Mouse (Mus musculus): ENCODE data around the gene Sdf4. TPM values are rescaled to one million over a fixed set of nuclear protein-coding genes. Genes with fewer than 3 reads are reported as not detected.
A peak's percentile ranks its signal among the peaks of the same experiment; 100 is the strongest.

The Sdf4 gene
- polyA plus RNA-seq (2014; fragmentation: Nextera tagmentation; extraction: Ambion mirVana): 137 and 150 TPM in 2 replicates

GRCm38 (mm10) chr4:155992241-155992905 lies at the start of gene Sdf4, which contains the start of gene B3galt6:
Gene Sdf4, plus strand, starts transcription at chr4:155992872.
Gene B3galt6, minus strand, starts transcription at chr4:155992649.
- Histone ChIP-seq H3K27me3 (ENCODE audit: control insufficient read depth, insufficient read depth, low read length) (no peaks in the 10 kb centered on the region), H3K4me2 (ENCODE audit: low read depth, low read length) (peak within 1 kb of the TSS; percentile 96), H3K4me3 (ENCODE audit: low read depth, low read length) (peak within 1 kb of the TSS; percentile 74), H3K9me3 (replicated peaks; ENCODE audit: control insufficient read depth, low read length) (no peaks in the 10 kb centered on the region), H3K9ac (replicated peaks; ENCODE audit: low read length) (peak within 1 kb of the TSS; percentile 88), H3K4me1 (ENCODE audit: control insufficient read depth, insufficient read depth, low read length) (no peaks in the 10 kb centered on the region), H3K36me3 (replicated peaks; ENCODE audit: control insufficient read depth, insufficient read depth, low read depth, low read length) (no peaks in the 10 kb centered on the region), H3K27ac (replicated peaks; ENCODE audit: low read depth, low read length) (peak within 1 kb of the TSS; percentile 95)
- DNase-seq (ENCODE audit: low spot score) (peak; percentile 89), ATAC-seq (replicated peaks; ENCODE audit: insufficient number of reproducible peaks, low FRiP score, low TSS enrichment, low read depth) (peak; percentile 82)
- 1% methylated on average over 99 of the region's 99 CpGs for WGBS

- no peaks in the 10 kb centered on the region for H3K27me3 ChIP-seq (ENCODE audit: control insufficient read depth, insufficient read depth, low read length)
- H3K9me3 ChIP-seq (replicated peaks; ENCODE audit: control insufficient read depth, low read length): no peaks in the 10 kb centered on the region
- peak overlapping the region; percentile 80 for H3K4me2 ChIP-seq (ENCODE audit: low read depth, low read length)
- H3K4me1 ChIP-seq (ENCODE audit: control insufficient read depth, insufficient read depth, low read length): no peaks in the 10 kb centered on the region
- H3K9ac ChIP-seq (replicated peaks; ENCODE audit: low read length): peak overlapping the region; percentile 87
- H3K4me3 ChIP-seq (ENCODE audit: low read depth, low read length): peak overlapping the region; percentile 90
- no peaks in the 10 kb centered on the region; the same call in 1 of the 2 replicates for H3K36me3 ChIP-seq (replicated peaks; ENCODE audit: control insufficient read depth, insufficient read depth, low read depth, low read length)
- WGBS: 1% methylated on average over 17 of the region's 17 CpGs
- peak; percentile 27 for DNase-seq (ENCODE audit: low spot score)
- peak overlapping the region; percentile 63; the same call in 1 of the 2 replicates for H3K27ac ChIP-seq (replicated peaks; ENCODE audit: low read depth, low read length)
- ATAC-seq (replicated peaks; ENCODE audit: insufficient number of reproducible peaks, low FRiP score, low TSS enrichment, low read depth): no peak; the same call in 1 of the 2 replicates
These were observed 49.6 kb upstream of the Sdf4 start for GRCm38 (mm10) chr4:155943049-155943452.

- H3K27me3 ChIP-seq (ENCODE audit: control insufficient read depth, insufficient read depth, low read length): no peaks in the 10 kb centered on the region
- ATAC-seq (replicated peaks; ENCODE audit: insufficient number of reproducible peaks, low FRiP score, low TSS enrichment, low read depth) (peak; percentile 99), DNase-seq (ENCODE audit: low spot score) (peak; percentile 95)
- WGBS: under 1% methylated on average over 71 of the region's 85 CpGs
- peak within 1 kb of the TSS; percentile 90 for H3K4me3 ChIP-seq (ENCODE audit: low read depth, low read length)
- H3K4me2 ChIP-seq (ENCODE audit: low read depth, low read length): peak within 1 kb of the TSS; percentile 84
- peak within 1 kb of the TSS; percentile 87 for H3K9ac ChIP-seq (replicated peaks; ENCODE audit: low read length)
- H3K4me1 ChIP-seq (ENCODE audit: control insufficient read depth, insufficient read depth, low read length): no peaks in the 10 kb centered on the region
- no peaks in the 10 kb centered on the region; the same call in 1 of the 2 replicates for H3K36me3 ChIP-seq (replicated peaks; ENCODE audit: control insufficient read depth, insufficient read depth, low read depth, low read length)
- peak within 1 kb of the TSS; percentile 63; the same call in 1 of the 2 replicates for H3K27ac ChIP-seq (replicated peaks; ENCODE audit: low read depth, low read length)
- H3K9me3 ChIP-seq (replicated peaks; ENCODE audit: control insufficient read depth, low read length): no peaks in the 10 kb centered on the region
These were observed 49.0 kb upstream of the Sdf4 start, which contains the start of gene Ube2j2 for GRCm38 (mm10) chr4:155943534-155944249. Gene Ube2j2, plus strand, starts transcription at chr4:155943831.

GRCm38 (mm10) chr4:155944271-155944670 lies 48.4 kb upstream of the Sdf4 start:
- ATAC-seq (replicated peaks; ENCODE audit: insufficient number of reproducible peaks, low FRiP score, low TSS enrichment, low read depth) (no peak), DNase-seq (ENCODE audit: low spot score) (no peak)
- no peaks in the 10 kb centered on the region for H3K27me3 ChIP-seq (ENCODE audit: control insufficient read depth, insufficient read depth, low read length)
- peak overlapping the region; percentile 16; the same call in 1 of the 2 replicates for H3K27ac ChIP-seq (replicated peaks; ENCODE audit: low read depth, low read length)
- H3K4me1 ChIP-seq (ENCODE audit: control insufficient read depth, insufficient read depth, low read length): no peaks in the 10 kb centered on the region
- peak overlapping the region; percentile 84 for H3K4me2 ChIP-seq (ENCODE audit: low read depth, low read length)
- H3K9me3 ChIP-seq (replicated peaks; ENCODE audit: control insufficient read depth, low read length): no peaks in the 10 kb centered on the region
- no peaks in the 10 kb centered on the region; the same call in 1 of the 2 replicates for H3K36me3 ChIP-seq (replicated peaks; ENCODE audit: control insufficient read depth, insufficient read depth, low read depth, low read length)
- peak overlapping the region; percentile 90 for H3K4me3 ChIP-seq (ENCODE audit: low read depth, low read length)
- WGBS: 2% methylated on average over 17 of the region's 17 CpGs
- H3K9ac ChIP-seq (replicated peaks; ENCODE audit: low read length): peak overlapping the region; percentile 87

GRCm38 (mm10) chr4:155947094-155947493 lies 45.6 kb upstream of the Sdf4 start:
- DNase-seq (ENCODE audit: low spot score) (no peak), ATAC-seq (replicated peaks; ENCODE audit: insufficient number of reproducible peaks, low FRiP score, low TSS enrichment, low read depth) (no peak)
- no peak overlapping the region for H3K4me2 ChIP-seq (ENCODE audit: low read depth, low read length)
- H3K9me3 ChIP-seq (replicated peaks; ENCODE audit: control insufficient read depth, low read length): no peaks in the 10 kb centered on the region
- H3K4me1 ChIP-seq (ENCODE audit: control insufficient read depth, insufficient read depth, low read length): no peaks in the 10 kb centered on the region
- H3K27ac ChIP-seq (replicated peaks; ENCODE audit: low read depth, low read length): no peak overlapping the region
- no peak overlapping the region for H3K4me3 ChIP-seq (ENCODE audit: low read depth, low read length)
- H3K27me3 ChIP-seq (ENCODE audit: control insufficient read depth, insufficient read depth, low read length): no peaks in the 10 kb centered on the region
- H3K9ac ChIP-seq (replicated peaks; ENCODE audit: low read length): no peak overlapping the region
- H3K36me3 ChIP-seq (replicated peaks; ENCODE audit: control insufficient read depth, insufficient read depth, low read depth, low read length): peaks cover 5% of the 10 kb centered on the region

GRCm38 (mm10) chr4:155955491-155955890 lies 37.2 kb upstream of the Sdf4 start:
- WGBS: 92% methylated on average over 6 of the region's 6 CpGs
- peaks cover 9% of the 10 kb centered on the region for H3K36me3 ChIP-seq (replicated peaks; ENCODE audit: control insufficient read depth, insufficient read depth, low read depth, low read length)
- no peak for DNase-seq (ENCODE audit: low spot score)

DNA sequence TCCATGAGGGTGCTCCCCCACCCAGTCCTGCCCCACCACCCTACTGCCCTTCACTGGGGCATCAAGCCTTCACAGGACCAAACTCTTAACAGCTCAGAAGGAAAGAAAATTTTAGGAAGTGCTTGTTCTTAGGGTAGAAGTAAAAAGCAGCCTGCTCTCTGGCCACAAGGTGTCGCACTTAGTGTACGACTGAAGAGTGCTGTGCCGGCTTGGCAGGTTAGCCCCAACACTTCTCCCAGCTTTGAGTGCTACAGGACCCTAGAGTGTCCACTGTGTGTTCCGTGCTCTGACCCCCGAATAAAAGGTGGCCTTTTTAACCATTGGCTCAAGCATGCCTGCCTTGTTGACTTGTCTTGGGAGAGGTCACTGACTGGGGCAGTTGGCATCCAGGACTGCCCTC lies 33.4 kb upstream of the Sdf4 start:
- H3K4me3 ChIP-seq (ENCODE audit: low read depth, low read length): no peak overlapping the region
- no peak overlapping the region for H3K27ac ChIP-seq (replicated peaks; ENCODE audit: low read depth, low read length)
- H3K27me3 ChIP-seq (ENCODE audit: control insufficient read depth, insufficient read depth, low read length): no peaks in the 10 kb centered on the region
- H3K4me2 ChIP-seq (ENCODE audit: low read depth, low read length): no peak overlapping the region
- H3K9ac ChIP-seq (replicated peaks; ENCODE audit: low read length): no peak overlapping the region
- H3K36me3 ChIP-seq (replicated peaks; ENCODE audit: control insufficient read depth, insufficient read depth, low read depth, low read length): peaks cover 3% of the 10 kb centered on the region
- H3K4me1 ChIP-seq (ENCODE audit: control insufficient read depth, insufficient read depth, low read length): no peaks in the 10 kb centered on the region
- no peaks in the 10 kb centered on the region for H3K9me3 ChIP-seq (replicated peaks; ENCODE audit: control insufficient read depth, low read length)
- WGBS: 12% methylated on average over 5 of the region's 5 CpGs
- peak; percentile 92 for DNase-seq (ENCODE audit: low spot score)
- ATAC-seq (replicated peaks; ENCODE audit: insufficient number of reproducible peaks, low FRiP score, low TSS enrichment, low read depth): peak; percentile 60; the same call in 1 of the 2 replicates

More at GRCm38 (mm10) chr4:155955491-155955890, 37.2 kb upstream of the Sdf4 start:
- no peak overlapping the region for H3K27ac ChIP-seq (replicated peaks; ENCODE audit: low read depth, low read length)
- H3K9ac ChIP-seq (replicated peaks; ENCODE audit: low read length): no peak overlapping the region
- H3K4me2 ChIP-seq (ENCODE audit: low read depth, low read length): no peak overlapping the region
- H3K27me3 ChIP-seq (ENCODE audit: control insufficient read depth, insufficient read depth, low read length): no peaks in the 10 kb centered on the region
- H3K4me1 ChIP-seq (ENCODE audit: control insufficient read depth, insufficient read depth, low read length): no peaks in the 10 kb centered on the region
- no peaks in the 10 kb centered on the region for H3K9me3 ChIP-seq (replicated peaks; ENCODE audit: control insufficient read depth, low read length)
- no peak overlapping the region for H3K4me3 ChIP-seq (ENCODE audit: low read depth, low read length)
- no peak for ATAC-seq (replicated peaks; ENCODE audit: insufficient number of reproducible peaks, low FRiP score, low TSS enrichment, low read depth)

Measured in embryonic facial prominence, embryonic 11.5 days (tissue).